Mouse (Mus musculus): Measurements from ENCODE around the gene Il6. TPM values are rescaled to one million over a fixed set of nuclear protein-coding genes. Genes with fewer than 3 reads are reported as not detected.
"Not testable (repeated sequence)": the region's sequence is repeated elsewhere in the genome, so short reads cannot be mapped to it uniquely, and the experiment has no call there.

Gene Il6
- polyA plus RNA-seq (2012; rRNA removed), result 0.19 TPM in 1 of 2 replicates, not detected in the other

DNA sequence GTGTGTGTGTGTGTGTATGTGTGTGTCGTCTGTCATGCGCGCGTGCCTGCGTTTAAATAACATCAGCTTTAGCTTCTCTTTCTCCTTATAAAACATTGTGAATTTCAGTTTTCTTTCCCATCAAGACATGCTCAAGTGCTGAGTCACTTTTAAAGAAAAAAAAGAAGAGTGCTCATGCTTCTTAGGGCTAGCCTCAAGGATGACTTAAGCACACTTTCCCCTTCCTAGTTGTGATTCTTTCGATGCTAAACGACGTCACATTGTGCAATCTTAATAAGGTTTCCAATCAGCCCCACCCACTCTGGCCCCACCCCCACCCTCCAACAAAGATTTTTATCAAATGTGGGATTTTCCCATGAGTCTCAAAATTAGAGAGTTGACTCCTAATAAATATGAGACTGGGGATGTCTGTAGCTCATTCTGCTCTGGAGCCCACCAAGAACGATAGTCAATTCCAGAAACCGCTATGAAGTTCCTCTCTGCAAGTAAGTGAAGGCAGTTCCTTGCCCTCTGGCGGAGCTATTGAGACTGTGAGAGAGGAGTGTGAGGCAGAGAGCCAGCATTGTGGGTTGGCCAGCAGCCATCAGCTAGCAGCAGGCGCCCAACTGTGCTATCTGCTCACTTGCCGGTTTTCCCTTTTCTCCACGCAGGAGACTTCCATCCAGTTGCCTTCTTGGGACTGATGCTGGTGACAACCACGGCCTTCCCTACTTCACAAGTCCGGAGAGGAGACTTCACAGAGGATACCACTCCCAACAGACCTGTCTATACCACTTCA lies at the start of gene Il6:
Gene Il6, plus strand, starts transcription at position 389 of the 778 bp plus-strand sequence.
- DNase-seq (ENCODE audit: low read depth), result no peak

DNA sequence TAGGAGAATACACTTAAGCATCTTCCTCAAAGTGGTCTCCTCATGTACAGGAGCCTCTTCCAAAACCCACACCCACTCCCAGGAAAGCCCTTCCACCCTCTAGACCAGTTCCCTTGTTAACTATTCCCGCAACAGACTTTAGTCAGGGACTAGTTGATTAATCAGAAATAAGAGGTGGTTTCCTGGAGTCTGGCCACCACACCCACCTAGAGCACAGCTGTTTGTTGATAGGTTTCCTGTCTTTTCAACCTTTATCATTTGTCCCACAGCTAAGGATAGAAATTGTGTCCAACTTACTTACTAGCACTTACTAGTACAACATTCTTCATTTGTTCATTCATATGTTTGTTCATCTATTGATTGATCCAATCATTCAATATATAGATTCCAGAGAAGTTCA lies 49.4 kb upstream of the Il6 start:
- DNase-seq (ENCODE audit: low read depth), result no peak

DNA sequence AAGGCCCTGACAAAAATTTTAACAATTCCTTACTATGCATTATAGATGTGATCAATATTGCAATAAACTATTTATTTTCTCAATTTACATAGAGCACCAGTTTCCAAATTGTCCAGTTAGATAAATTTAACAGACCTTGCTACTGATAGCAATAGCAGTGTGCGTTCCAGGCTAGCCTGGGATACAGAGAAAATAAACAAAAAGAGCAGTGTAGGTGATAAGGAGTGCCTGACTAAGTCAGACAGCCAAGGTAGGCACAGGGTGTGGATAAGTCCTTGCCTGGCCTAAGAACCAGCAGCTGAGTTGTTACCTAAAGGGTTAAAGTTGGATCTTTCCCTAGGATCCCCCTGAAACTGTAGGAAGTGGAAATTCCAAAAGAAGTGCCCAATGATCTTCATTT lies 42.7 kb upstream of the Il6 start:
- DNase-seq (ENCODE audit: low read depth), result no peak

DNA sequence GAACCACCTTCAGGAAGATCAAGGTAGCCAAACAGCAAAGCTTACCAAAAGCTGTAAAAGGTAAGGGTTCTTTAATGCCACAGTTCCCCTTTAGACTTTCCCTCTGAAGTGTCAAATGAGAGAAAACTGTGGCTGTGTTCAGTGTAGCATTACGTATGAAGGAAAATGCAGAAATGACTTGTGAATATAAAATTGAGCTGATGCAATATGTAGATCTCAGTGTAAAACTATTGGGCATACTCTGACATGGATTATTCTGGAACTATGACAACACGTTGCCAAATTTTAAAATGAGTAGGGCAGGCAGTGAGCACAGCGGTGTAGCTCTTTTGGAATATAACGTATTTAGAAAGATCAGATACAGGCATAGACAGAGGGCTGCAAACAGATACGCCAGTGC lies 40.1 kb upstream of the Il6 start:
- no peak for DNase-seq (ENCODE audit: low read depth)

DNA sequence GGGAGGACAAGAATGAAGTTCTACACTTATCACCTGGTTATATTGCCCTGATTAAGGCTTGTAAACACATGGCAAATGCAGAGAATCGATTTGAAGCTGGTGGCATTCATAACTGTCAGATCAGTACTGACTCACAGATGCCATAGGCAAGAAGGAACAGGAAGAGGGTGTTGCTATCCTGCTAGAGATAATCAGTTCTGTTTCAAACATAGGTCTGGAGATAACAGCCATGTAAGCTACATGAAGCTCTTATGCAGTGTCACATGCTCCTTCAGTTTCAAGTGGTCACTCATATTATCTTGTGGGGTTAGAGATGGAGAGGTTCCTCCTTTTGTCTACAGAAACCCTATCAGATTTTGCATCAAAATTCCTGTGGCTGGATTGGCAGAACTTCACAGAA lies 39.4 kb upstream of the Il6 start:
- no peak for DNase-seq (ENCODE audit: low read depth)

DNA sequence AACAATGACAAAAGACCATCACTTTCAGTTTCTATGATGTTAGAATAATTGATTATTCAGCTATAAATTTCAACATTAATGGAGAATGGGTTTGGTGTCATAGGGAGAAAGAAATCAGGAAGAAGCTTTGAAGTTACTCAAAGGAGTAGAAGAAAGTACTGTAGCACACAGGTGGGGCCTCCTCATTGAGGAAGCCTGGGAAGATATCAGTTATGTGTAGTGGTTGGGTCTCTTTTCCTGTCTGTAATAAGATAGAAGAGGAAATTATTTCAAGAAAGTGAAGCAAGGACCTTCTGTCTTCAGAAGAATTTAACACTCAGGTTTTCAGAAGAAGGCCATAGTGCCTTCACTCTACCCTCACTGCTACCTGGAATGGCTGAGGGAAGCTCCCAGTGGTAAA lies 38.8 kb upstream of the Il6 start:
- DNase-seq (ENCODE audit: low read depth), result no peak

DNA sequence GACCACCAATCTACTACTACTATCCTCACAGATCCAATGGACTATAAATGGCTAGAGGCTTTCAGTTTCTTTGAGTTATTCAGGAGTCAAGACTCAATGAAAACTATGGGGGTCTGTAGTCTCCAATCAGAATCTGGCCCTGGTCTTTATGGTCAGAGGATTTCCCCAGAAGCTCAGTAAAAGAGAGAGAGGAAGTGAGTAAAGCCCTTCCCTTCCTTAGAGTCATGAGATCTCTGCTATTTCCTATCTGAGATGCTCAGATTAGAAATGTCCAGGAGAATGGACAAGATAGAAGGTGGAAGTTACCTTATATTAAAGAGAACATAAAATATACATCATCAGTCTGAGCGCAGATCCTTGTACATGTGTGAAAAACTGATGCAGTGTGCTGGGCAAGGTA lies 19.3 kb upstream of the Il6 start:
- DNase-seq (ENCODE audit: low read depth), result no peak

DNA sequence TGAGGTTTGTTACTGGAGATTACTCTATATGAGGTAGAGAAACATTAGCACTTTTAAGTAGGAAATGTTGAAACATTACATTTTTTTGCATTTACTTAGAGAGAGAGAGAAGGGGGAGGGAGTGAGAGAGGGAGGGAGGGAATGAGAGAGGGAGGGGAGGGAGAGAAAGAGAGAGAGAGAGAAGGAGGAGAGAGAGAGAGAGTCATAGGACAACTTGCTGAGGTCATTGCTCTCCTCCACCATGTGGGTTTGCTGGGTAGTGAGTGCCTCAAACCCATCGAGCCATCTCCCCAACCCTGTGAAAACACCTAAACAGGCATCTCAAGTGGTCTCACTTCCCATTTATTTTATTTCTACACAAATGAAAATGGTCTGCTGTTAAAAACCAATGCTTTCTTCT lies 18.6 kb upstream of the Il6 start:
- no peak for DNase-seq (ENCODE audit: low read depth)

DNA sequence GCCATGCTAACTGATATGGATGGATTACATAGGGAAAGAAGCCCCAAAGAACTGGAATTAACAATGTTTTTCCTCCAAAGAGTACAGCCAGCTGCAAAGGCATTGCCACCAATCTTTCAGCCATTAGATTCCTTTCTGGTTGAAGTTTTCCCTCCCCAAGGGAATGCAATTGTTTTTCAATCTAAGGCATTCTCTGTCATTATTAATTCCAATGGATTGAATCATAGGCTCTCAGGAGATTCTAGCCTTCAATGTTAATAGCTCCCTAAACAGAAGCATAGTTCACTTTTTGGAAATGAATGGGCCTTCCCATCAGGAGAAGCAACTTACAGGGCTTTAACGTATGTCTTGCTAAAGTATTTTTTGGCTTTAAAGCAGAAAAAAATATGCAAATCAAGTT lies 15.6 kb upstream of the Il6 start:
- no peak for DNase-seq (ENCODE audit: low read depth)

DNA sequence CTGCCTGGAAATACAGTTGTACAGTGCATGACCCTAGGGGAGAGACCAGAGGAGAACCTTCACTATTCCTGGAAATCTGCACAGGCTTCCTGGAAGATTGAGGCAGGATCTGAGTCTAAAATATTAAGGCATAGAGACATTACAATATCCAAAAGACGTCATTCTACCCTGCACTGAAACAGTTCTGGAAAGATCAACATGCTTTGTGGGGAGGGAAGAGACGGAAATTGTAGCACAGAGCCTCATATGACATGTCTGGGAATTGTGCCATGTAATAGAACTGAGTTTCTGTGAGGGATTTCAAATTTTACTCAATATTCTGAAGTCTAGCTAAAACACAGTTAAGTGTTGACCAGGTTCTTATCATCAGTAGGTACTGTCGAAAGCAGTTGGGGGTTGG lies 12.0 kb upstream of the Il6 start:
- DNase-seq (ENCODE audit: low read depth), result no peak

DNA sequence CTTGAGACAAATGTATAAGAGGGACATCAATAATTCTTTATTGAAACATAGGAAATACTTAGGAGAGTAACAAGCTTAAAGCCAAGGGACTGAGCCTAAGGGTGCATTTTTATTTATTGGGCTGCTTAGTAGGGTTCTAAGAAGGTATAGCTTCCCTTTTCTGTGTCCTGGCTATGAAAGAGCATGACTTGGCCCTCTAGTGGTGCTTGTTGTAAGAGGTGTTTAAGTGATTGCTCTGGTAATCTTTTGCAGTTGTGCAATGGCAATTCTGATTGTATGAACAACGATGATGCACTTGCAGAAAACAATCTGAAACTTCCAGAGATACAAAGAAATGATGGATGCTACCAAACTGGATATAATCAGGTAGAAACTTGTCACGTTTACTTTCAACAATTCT lies 1.7 kb downstream of the Il6 start:
- no peak for DNase-seq (ENCODE audit: low read depth)

DNA sequence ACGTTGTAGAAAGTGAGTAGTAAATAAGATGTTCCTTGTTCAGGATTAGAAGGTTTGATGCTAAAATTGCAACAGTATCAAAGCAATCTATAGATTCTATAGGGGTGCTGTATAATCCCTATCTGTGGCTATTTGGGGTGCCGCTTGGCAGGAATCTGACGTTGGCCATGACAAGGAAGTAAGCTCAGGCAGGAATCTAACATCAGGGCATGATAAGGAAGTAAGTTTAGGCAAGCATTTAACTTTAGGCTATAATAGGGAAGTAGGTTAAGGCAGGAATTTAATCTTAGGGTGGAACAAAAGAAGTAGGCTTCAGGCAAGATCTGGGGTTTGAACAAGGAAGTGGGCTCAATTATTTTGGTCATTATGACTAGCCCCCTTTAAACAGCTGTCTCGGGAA lies 22.9 kb downstream of the Il6 start:
- not testable (repeated sequence) for DNase-seq (ENCODE audit: low read depth)

DNA sequence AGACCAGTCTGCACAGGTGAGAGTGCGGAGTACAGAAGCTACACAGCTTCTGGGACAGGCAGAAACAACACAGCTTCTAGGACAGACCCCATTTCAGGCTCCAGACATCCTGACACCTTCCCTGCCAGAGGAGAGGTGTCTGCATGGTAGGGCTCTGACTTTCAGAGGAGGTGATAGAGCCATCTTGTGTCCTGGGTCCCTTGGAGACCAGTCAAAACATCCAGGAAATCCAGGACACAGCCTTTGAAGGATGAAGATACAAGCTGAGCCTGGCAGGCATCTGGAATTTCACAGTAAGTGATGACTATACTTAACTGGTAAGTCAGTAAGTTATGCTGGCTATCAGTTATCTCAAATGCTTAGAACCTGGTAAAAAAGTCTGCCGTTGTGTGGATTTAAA lies 24.2 kb downstream of the Il6 start:
- not testable (repeated sequence) for DNase-seq (ENCODE audit: low read depth)

DNA sequence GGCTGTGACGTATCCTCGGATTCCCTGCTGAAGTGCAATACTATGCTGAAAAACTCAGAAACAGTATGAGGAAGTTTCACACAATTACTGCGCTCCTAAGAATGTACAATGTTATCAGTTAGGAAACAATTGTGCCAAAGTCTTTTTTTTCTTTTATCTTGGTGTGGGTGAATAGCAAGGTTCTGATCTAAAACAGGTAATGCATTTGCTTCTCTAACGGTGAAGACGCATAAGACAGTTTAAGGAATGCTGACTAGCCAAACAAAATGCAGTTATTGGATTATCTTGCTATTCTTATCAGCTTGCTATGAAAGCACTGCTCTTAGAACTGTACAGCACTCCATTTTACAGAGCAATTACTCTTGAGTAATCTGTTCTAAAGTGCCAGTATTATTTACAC lies 26.4 kb downstream of the Il6 start:
- DNase-seq (ENCODE audit: low read depth), result not testable (repeated sequence)

DNA sequence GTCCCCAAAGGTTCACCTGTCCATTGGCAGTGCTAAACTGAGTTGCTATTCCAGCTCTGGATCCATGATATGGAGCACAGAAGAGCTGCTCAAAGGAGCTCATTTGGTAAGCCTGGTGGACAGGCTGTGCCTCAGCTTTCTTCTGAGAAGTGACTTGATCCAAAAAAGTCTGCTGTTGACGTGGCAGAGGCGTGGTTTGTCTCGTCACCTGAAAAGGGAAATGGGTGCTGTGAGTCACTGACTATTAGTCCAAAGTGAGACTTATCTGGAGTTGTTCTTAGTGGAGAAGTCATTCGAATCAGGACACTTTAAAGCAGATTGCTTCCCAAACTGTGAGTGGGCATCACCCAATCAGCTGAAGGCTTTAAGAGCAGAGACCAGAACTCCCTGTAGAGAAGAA lies 26.9 kb downstream of the Il6 start:
- DNase-seq (ENCODE audit: low read depth), result not testable (repeated sequence)

DNA sequence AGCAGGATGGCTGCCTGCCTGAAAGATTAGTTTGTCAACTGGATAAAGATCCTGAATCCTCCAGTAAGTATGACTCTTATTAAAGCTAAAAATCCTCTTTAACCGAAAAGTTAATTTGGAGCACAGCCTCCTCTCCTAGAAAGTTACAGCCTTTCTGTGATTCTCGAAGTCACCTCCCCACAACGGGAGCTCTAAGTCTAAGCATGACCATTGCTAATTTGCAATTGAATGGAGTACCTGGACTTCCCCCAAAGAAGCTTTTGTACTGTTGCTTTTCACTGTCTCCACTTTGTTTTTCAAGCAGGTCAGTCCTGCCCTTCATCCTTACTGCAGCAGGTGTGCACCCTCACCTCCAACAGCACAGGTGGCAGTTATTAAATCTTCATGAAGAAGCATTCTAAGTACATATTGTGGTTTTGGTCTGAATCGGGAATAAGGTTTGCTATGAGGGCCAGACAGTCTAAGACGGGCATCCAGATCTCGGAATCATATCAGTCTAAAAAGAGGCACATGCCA lies 45.4 kb downstream of the Il6 start:
- no peak for DNase-seq (ENCODE audit: low read depth)

DNA sequence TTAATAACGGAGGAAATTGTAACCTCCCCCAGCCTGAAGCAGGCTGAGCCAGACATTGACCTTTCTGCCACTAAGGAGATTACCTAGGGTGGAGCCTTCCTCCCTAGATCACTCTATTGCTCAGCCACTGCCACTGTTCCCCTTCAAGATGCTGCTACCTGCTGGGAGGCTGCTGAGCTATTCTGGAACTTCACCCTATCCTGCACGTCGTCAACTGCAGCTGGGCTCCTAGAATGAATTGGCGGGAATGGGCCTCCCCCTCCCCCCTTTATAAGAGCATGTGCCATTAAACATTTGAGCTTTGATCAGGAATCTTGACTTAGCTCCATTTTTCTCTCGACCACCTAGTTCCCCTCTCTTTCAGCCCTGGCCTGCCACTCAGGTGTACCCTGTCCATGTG lies 46.7 kb downstream of the Il6 start:
- DNase-seq (ENCODE audit: low read depth), result not testable (repeated sequence)

DNA sequence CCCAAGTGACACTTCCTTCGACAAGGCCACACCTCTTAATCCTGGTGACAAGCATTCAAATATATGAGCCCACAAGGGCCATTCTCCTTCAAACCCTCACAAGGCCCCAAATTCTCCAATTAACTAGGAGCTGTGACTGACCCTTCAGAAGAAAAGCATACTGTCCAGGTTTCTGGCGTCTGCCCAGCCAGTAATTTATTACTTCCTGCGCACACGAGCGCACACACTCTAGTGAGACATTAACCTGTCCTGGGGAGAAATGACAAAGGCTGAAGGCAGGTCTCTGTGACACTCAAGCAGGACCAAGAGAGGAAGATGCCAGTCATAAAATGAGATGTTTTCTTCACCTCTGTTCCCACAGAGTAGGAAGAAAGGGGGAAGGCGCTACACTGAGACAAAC lies 54.8 kb downstream of the Il6 start:
- DNase-seq (ENCODE audit: low read depth), result no peak

Other genes with a start within 250 kb of the Il6 start
- 7.5 and 11.3 TPM in 2 replicates for gene Tyms, start 60.5 kb downstream of the Il6 start, polyA plus RNA-seq (2012; rRNA removed)
- 0.05 and 0.07 TPM in 2 replicates for gene Garem2, start 92.0 kb downstream of the Il6 start, polyA plus RNA-seq (2012; rRNA removed)
- not detected in 2 replicates for gene 3110082J24Rik, start 93.0 kb downstream of the Il6 start, polyA plus RNA-seq (2012; rRNA removed)
- gene Hadha, start 142.0 kb downstream of the Il6 start, polyA plus RNA-seq (2012; rRNA removed), result 67.2 and 74.1 TPM in 2 replicates
- 109 and 124 TPM in 2 replicates for gene Hadhb, start 142.1 kb downstream of the Il6 start, polyA plus RNA-seq (2012; rRNA removed)
- 0.77 and 1.2 TPM in 2 replicates for gene Adgrf3, start 192.6 kb downstream of the Il6 start, polyA plus RNA-seq (2012; rRNA removed)
- 30.1 and 37.6 TPM in 2 replicates for gene Selenoi, start 219.5 kb downstream of the Il6 start, polyA plus RNA-seq (2012; rRNA removed)

All from gonadal fat pad, adult 2 months (tissue).